Mouse (Mus musculus): ENCODE measurements around the gene Hnf4a.

GRCm38 (mm10) chr2:163481539-163482029, 25.0 kb upstream of the Hnf4a start:
- TF ChIP-seq CTCF (conservative IDR thresholded peaks at IDR 0.05; ENCODE audit: low read length) (no peak), NANOG (IDR thresholded peaks at IDR 0.05; ENCODE audit: borderline replicate concordance, low read length) (no peak)
